Mouse (Mus musculus) stomach, postnatal 0 days (tissue): ENCODE results near the gene Dda1.

Source experiments
- CTCF ChIP-seq: IDR thresholded peaks from 2 replicates; pipeline ENCODE4 v1.5.1; 2016; ENCODE audit warnings: antibody characterized with exemption, low read depth, mild to moderate bottlenecking, moderate library complexity
- EP300 ChIP-seq: optimal IDR thresholded peaks from 2 replicates; pipeline ENCODE3; 2016; ENCODE audit warnings: antibody characterized with exemption

- TF ChIP-seq CTCF = no peak
- TF ChIP-seq EP300 = no peak
Observed at GRCm38 (mm10) chr8:71497077-71497645, 28.2 kb downstream of the Dda1 start.
